Mouse (Mus musculus): ENCODE results near the gene Tap1. TPM values are rescaled to one million over a fixed set of nuclear protein-coding genes. Genes with fewer than 3 reads are reported as not detected.
"Not testable (repeated sequence)": the region's sequence is repeated elsewhere in the genome, so short reads cannot be mapped to it uniquely, and the experiment has no call there.

The Tap1 gene
- polyA plus RNA-seq, 1 experiment from 2014 or later: 2.2 TPM

GRCm38 (mm10) chr17:34217216-34217928, 30.0 kb downstream of the Tap1 start:
- Histone ChIP-seq H3K4me2 (replicated peaks) (no peak overlapping the region), H3K4me1 (replicated peaks; ENCODE audit: control insufficient read depth, insufficient read depth, low read length) (no peaks in the 10 kb centered on the region), H3K9me3 (ENCODE audit: control insufficient read depth, low read length) (no peaks in the 10 kb centered on the region), H3K36me3 (replicated peaks; ENCODE audit: control insufficient read depth, insufficient read depth) (no peaks in the 10 kb centered on the region), H3K4me3 (replicated peaks; ENCODE audit: low read length) (no peak overlapping the region), H3K27ac (no peak overlapping the region), H3K9ac (no peak overlapping the region), H3K27me3 (ENCODE audit: control insufficient read depth, insufficient read depth, low read length) (peaks cover 33% of the 10 kb centered on the region)
- 87% methylated on average over 8 of the region's 8 CpGs for WGBS
- ATAC-seq (ENCODE audit: low FRiP score) (no peak), DNase-seq (ENCODE audit: low spot score) (no peak)

GRCm38 (mm10) chr17:34217986-34218385, 30.6 kb downstream of the Tap1 start:
- Histone ChIP-seq H3K4me2 (replicated peaks) (no peak overlapping the region), H3K4me3 (replicated peaks; ENCODE audit: low read length) (no peak overlapping the region), H3K36me3 (replicated peaks; ENCODE audit: control insufficient read depth, insufficient read depth) (no peaks in the 10 kb centered on the region), H3K27ac (no peak overlapping the region), H3K9me3 (ENCODE audit: control insufficient read depth, low read length) (no peaks in the 10 kb centered on the region), H3K4me1 (replicated peaks; ENCODE audit: control insufficient read depth, insufficient read depth, low read length) (no peaks in the 10 kb centered on the region), H3K27me3 (ENCODE audit: control insufficient read depth, insufficient read depth, low read length) (peaks cover 27% of the 10 kb centered on the region), H3K9ac (no peak overlapping the region)
- DNase-seq (ENCODE audit: low spot score) (no peak), ATAC-seq (ENCODE audit: low FRiP score) (no peak)
- 91% methylated on average over 5 of the region's 5 CpGs for WGBS

- H3K4me2 ChIP-seq (replicated peaks): no peak overlapping the region
- DNase-seq (ENCODE audit: low spot score) (no peak), ATAC-seq (ENCODE audit: low FRiP score) (no peak)
- no peak overlapping the region for H3K9ac ChIP-seq
- H3K4me1 ChIP-seq (replicated peaks; ENCODE audit: control insufficient read depth, insufficient read depth, low read length): no peaks in the 10 kb centered on the region
- H3K27ac ChIP-seq: no peak overlapping the region
- 76% methylated on average over 11 of the region's 11 CpGs for WGBS
- H3K36me3 ChIP-seq (replicated peaks; ENCODE audit: control insufficient read depth, insufficient read depth): no peaks in the 10 kb centered on the region
- no peak overlapping the region for H3K4me3 ChIP-seq (replicated peaks; ENCODE audit: low read length)
- no peaks in the 10 kb centered on the region for H3K9me3 ChIP-seq (ENCODE audit: control insufficient read depth, low read length)
- peaks cover 22% of the 10 kb centered on the region for H3K27me3 ChIP-seq (ENCODE audit: control insufficient read depth, insufficient read depth, low read length)
Measured at GRCm38 (mm10) chr17:34218675-34219074, 31.3 kb downstream of the Tap1 start.

- peaks cover 18% of the 10 kb centered on the region; the same call in 1 of the 2 replicates for H3K27me3 ChIP-seq (ENCODE audit: control insufficient read depth, insufficient read depth, low read length)
- H3K4me3 ChIP-seq (replicated peaks; ENCODE audit: low read length); ATAC-seq (ENCODE audit: low FRiP score); H3K9ac ChIP-seq; DNase-seq (ENCODE audit: low spot score); H3K27ac ChIP-seq; H3K9me3 ChIP-seq (ENCODE audit: control insufficient read depth, low read length); H3K4me1 ChIP-seq (replicated peaks; ENCODE audit: control insufficient read depth, insufficient read depth, low read length); H3K4me2 ChIP-seq (replicated peaks); H3K36me3 ChIP-seq (replicated peaks; ENCODE audit: control insufficient read depth, insufficient read depth): not testable (repeated sequence)
- 89% methylated on average over 8 of the region's 11 CpGs for WGBS
Measured at GRCm38 (mm10) chr17:34219096-34219495, 31.7 kb downstream of the Tap1 start.

GRCm38 (mm10) chr17:34219801-34220200, 32.4 kb downstream of the Tap1 start:
- not testable (repeated sequence) for H3K9me3 ChIP-seq (ENCODE audit: control insufficient read depth, low read length); DNase-seq (ENCODE audit: low spot score); H3K4me2 ChIP-seq (replicated peaks); H3K4me3 ChIP-seq (replicated peaks; ENCODE audit: low read length); H3K4me1 ChIP-seq (replicated peaks; ENCODE audit: control insufficient read depth, insufficient read depth, low read length); H3K27ac ChIP-seq; H3K36me3 ChIP-seq (replicated peaks; ENCODE audit: control insufficient read depth, insufficient read depth); H3K9ac ChIP-seq; ATAC-seq (ENCODE audit: low FRiP score)
- peaks cover 11% of the 10 kb centered on the region; the same call in 1 of the 2 replicates for H3K27me3 ChIP-seq (ENCODE audit: control insufficient read depth, insufficient read depth, low read length)
- WGBS: 99% methylated on average over 3 of the region's 7 CpGs

GRCm38 (mm10) chr17:34220401-34220800, 33.0 kb downstream of the Tap1 start:
- not testable (repeated sequence) for H3K27ac ChIP-seq; ATAC-seq (ENCODE audit: low FRiP score)
- WGBS: 95% methylated on average over 3 of the region's 16 CpGs

GRCm38 (mm10) chr17:34224816-34225215, 37.5 kb downstream of the Tap1 start:
- ATAC-seq (ENCODE audit: low FRiP score) (no peak), DNase-seq (ENCODE audit: low spot score) (no peak)
- 96% methylated on average over 3 of the region's 3 CpGs for WGBS
- Histone ChIP-seq H3K27ac (no peak overlapping the region), H3K9me3 (ENCODE audit: control insufficient read depth, low read length) (0 out of 2 replicates have a peak, but pooled peaks cover 5% of the 10 kb centered on the region), H3K9ac (no peak overlapping the region), H3K27me3 (ENCODE audit: control insufficient read depth, insufficient read depth, low read length) (no peaks in the 10 kb centered on the region), H3K4me2 (replicated peaks) (no peak overlapping the region), H3K36me3 (replicated peaks; ENCODE audit: control insufficient read depth, insufficient read depth) (no peaks in the 10 kb centered on the region), H3K4me3 (replicated peaks; ENCODE audit: low read length) (no peak overlapping the region), H3K4me1 (replicated peaks; ENCODE audit: control insufficient read depth, insufficient read depth, low read length) (no peaks in the 10 kb centered on the region)

More at GRCm38 (mm10) chr17:34220401-34220800, 33.0 kb downstream of the Tap1 start:
- H3K4me3 ChIP-seq (replicated peaks; ENCODE audit: low read length); H3K9me3 ChIP-seq (ENCODE audit: control insufficient read depth, low read length); H3K27me3 ChIP-seq (ENCODE audit: control insufficient read depth, insufficient read depth, low read length); H3K4me1 ChIP-seq (replicated peaks; ENCODE audit: control insufficient read depth, insufficient read depth, low read length); H3K9ac ChIP-seq; H3K36me3 ChIP-seq (replicated peaks; ENCODE audit: control insufficient read depth, insufficient read depth); H3K4me2 ChIP-seq (replicated peaks); DNase-seq (ENCODE audit: low spot score): not testable (repeated sequence)

GRCm38 (mm10) chr17:34225426-34225825, 38.1 kb downstream of the Tap1 start:
- Histone ChIP-seq H3K36me3 (replicated peaks; ENCODE audit: control insufficient read depth, insufficient read depth) (no peaks in the 10 kb centered on the region), H3K27me3 (ENCODE audit: control insufficient read depth, insufficient read depth, low read length) (no peaks in the 10 kb centered on the region), H3K9me3 (ENCODE audit: control insufficient read depth, low read length) (0 out of 2 replicates have a peak, but pooled peaks cover 5% of the 10 kb centered on the region), H3K9ac (no peak overlapping the region), H3K4me1 (replicated peaks; ENCODE audit: control insufficient read depth, insufficient read depth, low read length) (no peaks in the 10 kb centered on the region), H3K4me2 (replicated peaks) (no peak overlapping the region), H3K4me3 (replicated peaks; ENCODE audit: low read length) (no peak overlapping the region), H3K27ac (no peak overlapping the region)
- WGBS: 94% methylated on average over 8 of the region's 8 CpGs
- DNase-seq (ENCODE audit: low spot score) (no peak), ATAC-seq (ENCODE audit: low FRiP score) (no peak)

GRCm38 (mm10) chr17:34225911-34226310, 38.6 kb downstream of the Tap1 start:
- not testable (repeated sequence) for H3K9ac ChIP-seq; H3K4me1 ChIP-seq (replicated peaks; ENCODE audit: control insufficient read depth, insufficient read depth, low read length); H3K4me3 ChIP-seq (replicated peaks; ENCODE audit: low read length); H3K27me3 ChIP-seq (ENCODE audit: control insufficient read depth, insufficient read depth, low read length); ATAC-seq (ENCODE audit: low FRiP score); H3K4me2 ChIP-seq (replicated peaks); H3K36me3 ChIP-seq (replicated peaks; ENCODE audit: control insufficient read depth, insufficient read depth); H3K9me3 ChIP-seq (ENCODE audit: control insufficient read depth, low read length); H3K27ac ChIP-seq; DNase-seq (ENCODE audit: low spot score)
- WGBS: 96% methylated on average over 13 of the region's 23 CpGs
